Mouse (Mus musculus) cortical plate, adult 2 months (tissue): ENCODE results near the gene Selenoh. TPM values are rescaled to one million over a fixed set of nuclear protein-coding genes. Genes with fewer than 3 reads are reported as not detected.

Experiments used
- H3K27ac ChIP-seq: fragments of 200-500 bp; 2 replicates; pipeline ENCODE4 v1.5.1; 2012; ENCODE audit warnings: low read length, control low read depth, inconsistent platforms; ENCODE audit not compliant: insufficient read depth
- H3K4me1 ChIP-seq: fragments of 200-500 bp; 2 replicates; pipeline ENCODE4 v1.6.1; 2011; ENCODE audit warnings: low read length; ENCODE audit not compliant: control insufficient read depth, insufficient read depth
- H3K4me3 ChIP-seq: fragments of 200-500 bp; 2 replicates; pipeline ENCODE4 v1.5.1; 2011; ENCODE audit warnings: mild to moderate bottlenecking, low read length, control low read depth; ENCODE audit not compliant: insufficient read depth
- CTCF ChIP-seq: fragments of 200-500 bp; IDR thresholded peaks from 2 replicates; pipeline ENCODE4 v1.5.1; 2011; ENCODE audit warnings: mild to moderate bottlenecking, control low read depth, low read length; ENCODE audit not compliant: insufficient read depth; ENCODE audit errors: extremely low read depth
- POLR2A ChIP-seq: fragments of 200-500 bp; IDR thresholded peaks from 2 replicates; pipeline ENCODE4 v1.6.1; 2011; ENCODE audit warnings: mild to moderate bottlenecking, low read length, control low read depth; ENCODE audit not compliant: insufficient read depth; ENCODE audit errors: extremely low read depth
- polyA plus RNA-seq: library from polyadenylated mRNA; depleted of rRNA; stranded (reverse); fragments of >200 nt; gene quantifications from 2 replicates; pipeline ENCODE4 v1.2.3, GENCODE M21; 2012; rRNA removed

Selenoh gene
- polyA plus RNA-seq, 1 experiment = 53.7 TPM

DNA sequence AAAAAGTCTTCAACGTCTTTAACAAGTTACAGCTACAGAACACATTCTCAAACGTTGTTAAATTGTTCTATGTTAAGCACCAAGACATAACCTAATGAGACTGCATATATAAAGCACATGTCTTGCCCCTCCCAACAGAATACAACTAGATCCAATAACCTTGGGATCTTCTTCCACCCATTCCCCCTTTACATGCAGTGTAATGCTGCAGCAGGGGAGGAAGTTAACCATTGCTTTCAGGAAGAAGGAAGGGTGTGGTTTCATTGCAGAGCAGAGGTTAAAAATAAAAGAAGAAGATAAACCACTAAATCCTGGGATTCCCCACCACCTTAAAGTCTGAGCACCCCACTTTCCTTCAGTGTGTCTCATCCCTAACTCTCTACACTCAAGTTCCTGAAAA lies 47.9 kb downstream of the Selenoh start:
- TF ChIP-seq CTCF (no peak), POLR2A (no peak)
- no peak overlapping the region for H3K4me3 ChIP-seq
- peaks cover 6% of the 10 kb centered on the region; the same call in 1 of the 2 replicates for H3K4me1 ChIP-seq
- H3K27ac ChIP-seq = no peak overlapping the region; the same call in 1 of the 2 replicates

DNA sequence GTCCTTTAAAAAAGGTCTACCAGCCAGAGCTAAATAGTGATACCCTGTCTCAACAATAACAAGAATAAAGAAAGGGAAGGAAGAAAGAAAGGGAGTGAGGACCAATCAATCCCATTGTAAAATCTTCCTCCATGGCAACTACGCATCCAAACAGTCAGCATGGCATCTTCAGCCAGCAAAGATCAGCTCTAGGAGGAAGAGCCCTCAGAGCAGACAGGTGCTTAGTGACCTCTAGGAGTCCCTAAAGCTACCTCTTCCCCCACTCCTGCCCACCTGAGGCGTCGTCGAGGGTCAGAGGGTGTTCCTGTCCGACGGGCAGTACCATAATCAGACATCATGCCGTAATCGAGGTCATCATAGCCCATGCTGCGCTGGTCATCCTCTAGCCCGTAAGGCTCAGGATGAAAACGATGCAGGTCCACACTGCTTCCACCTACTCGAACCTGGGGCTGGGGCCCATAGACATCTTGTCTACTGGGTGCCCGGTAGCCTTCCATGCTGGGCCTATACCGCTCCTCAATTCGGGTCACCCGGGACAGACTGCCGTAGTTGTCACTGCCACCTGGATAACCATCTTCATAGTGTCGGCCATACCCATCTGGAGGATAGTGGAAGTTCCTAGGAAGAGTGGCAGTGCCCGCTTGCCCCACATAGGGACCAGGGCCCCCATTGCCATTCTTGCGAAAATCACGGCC lies 50.8 kb downstream of the Selenoh start:
- H3K4me3 ChIP-seq = no peak overlapping the region
- peaks cover 6% of the 10 kb centered on the region; the same call in 1 of the 2 replicates for H3K4me1 ChIP-seq
- H3K27ac ChIP-seq = no peak overlapping the region
- TF ChIP-seq POLR2A (no peak), CTCF (no peak)

Other genes starting within 250 kb of the Selenoh start
- gene Calcrl, start 245.4 kb downstream of the Selenoh start, polyA plus RNA-seq = 3.7 and 3.8 TPM in 2 replicates
- 4.6 TPM in 2 replicates for gene Tfpi, start 194.0 kb downstream of the Selenoh start, polyA plus RNA-seq
- gene Ctnnd1, start 20.0 kb downstream of the Selenoh start, polyA plus RNA-seq = 42.1 and 42.6 TPM in 2 replicates
- not detected in 2 replicates for gene Btbd18, start 11.7 kb downstream of the Selenoh start, polyA plus RNA-seq
- gene Gm28635, start 7.3 kb upstream of the Selenoh start, polyA plus RNA-seq = not detected in 2 replicates
- 26.8 and 28.2 TPM in 2 replicates for gene Med19, start 7.6 kb upstream of the Selenoh start, polyA plus RNA-seq
- gene Tmx2, start 8.4 kb upstream of the Selenoh start, polyA plus RNA-seq = 264 and 274 TPM in 2 replicates
- 27.5 and 29.7 TPM in 2 replicates for gene Zdhhc5, start 44.4 kb upstream of the Selenoh start, polyA plus RNA-seq
- gene Clp1, start 56.6 kb upstream of the Selenoh start, polyA plus RNA-seq = 9.0 and 10.0 TPM in 2 replicates
- 129 and 156 TPM in 2 replicates for gene Ypel4, start 63.3 kb upstream of the Selenoh start, polyA plus RNA-seq
- 1.4 and 2.0 TPM in 2 replicates for gene Gm19426, start 72.9 kb upstream of the Selenoh start, polyA plus RNA-seq
- 11.2 and 13.6 TPM in 2 replicates for gene Serping1, start 104.7 kb upstream of the Selenoh start, polyA plus RNA-seq
- 9.4 and 12.1 TPM in 2 replicates for gene Ube2l6, start 128.1 kb upstream of the Selenoh start, polyA plus RNA-seq
- not detected in 2 replicates for gene Smtnl1, start 151.9 kb upstream of the Selenoh start, polyA plus RNA-seq
- gene Timm10, start 156.2 kb upstream of the Selenoh start, polyA plus RNA-seq = 82.0 and 85.7 TPM in 2 replicates
- gene Slc43a1, start 168.1 kb upstream of the Selenoh start, polyA plus RNA-seq = 0.13 and 0.52 TPM in 2 replicates
- gene Rtn4rl2, start 215.9 kb upstream of the Selenoh start, polyA plus RNA-seq = 73.3 and 76.9 TPM in 2 replicates